Mouse (Mus musculus): ENCODE data around the gene Rc3h2.

The Rc3h2 gene

DNA sequence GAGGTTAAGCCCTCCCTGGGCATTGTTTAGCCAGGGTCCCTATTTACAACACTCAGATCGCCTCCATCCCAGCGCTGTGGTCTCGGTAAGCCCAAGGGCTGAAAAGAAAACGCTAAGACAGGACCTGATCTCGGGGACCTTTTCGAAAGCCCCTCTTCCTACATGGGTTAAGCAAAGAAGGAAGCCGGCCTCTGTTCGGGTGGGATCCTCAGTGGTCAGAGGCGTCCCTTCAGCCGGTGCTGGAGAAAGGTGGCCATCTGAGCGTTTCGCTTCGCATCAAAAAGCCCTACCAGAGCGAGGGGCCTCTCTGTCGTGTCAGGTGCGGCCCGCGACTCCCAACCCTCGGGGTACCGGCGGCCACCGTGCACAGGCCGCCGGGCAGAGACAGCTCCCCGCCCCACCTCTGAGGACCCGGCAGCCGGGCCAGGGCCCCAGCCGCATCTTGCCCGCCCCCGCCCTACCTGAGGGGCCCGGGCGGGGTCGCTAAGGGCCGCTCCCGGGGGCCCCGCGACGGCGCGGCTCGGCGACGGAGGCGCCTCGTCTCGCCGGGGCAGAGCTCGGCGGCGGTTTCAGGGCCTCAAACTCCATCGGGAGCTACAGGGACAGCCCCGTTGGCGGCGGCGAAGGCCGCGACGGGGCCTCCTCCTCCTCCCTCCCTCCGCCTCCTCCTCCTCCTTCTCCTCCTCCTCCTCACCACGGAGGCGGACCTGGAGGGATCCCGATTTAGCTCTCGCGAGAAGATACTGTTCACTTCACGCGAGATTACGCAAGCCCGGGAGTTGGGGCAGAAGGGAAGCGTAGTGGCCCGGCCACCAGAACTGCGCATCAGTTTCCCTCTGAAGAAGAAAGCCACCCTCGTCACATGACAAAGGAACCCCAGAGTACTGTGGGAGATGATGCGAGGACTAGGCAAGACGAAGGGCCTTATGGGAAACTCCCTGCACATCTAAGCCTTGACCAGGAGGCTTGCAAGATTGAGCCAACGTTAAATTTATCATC, at the start of gene Rc3h2:
Rc3h2 (minus strand) TSS at position 598 of the 999 bp plus-strand sequence.
- peak; percentile 99 for DNase-seq

DNA sequence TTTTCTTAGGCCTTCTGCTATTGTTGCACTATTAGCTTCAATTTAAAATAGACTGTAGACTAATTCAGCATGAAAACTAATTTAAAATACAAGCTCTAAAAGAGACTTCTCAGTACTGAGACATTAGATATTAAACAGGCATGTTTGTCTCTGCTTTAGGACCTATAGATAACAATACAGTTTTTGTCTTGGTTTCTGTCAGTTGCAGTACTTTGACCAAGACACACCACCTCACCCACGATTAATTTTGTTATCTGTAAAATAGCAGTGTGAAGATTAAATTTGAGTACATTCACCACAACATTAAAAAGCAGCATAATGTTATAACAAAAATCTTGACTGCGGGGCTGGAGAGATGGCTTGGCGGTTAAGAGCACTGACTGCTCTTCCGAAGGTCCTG, 43.6 kb upstream of the Rc3h2 start:
- no peak for DNase-seq

DNA sequence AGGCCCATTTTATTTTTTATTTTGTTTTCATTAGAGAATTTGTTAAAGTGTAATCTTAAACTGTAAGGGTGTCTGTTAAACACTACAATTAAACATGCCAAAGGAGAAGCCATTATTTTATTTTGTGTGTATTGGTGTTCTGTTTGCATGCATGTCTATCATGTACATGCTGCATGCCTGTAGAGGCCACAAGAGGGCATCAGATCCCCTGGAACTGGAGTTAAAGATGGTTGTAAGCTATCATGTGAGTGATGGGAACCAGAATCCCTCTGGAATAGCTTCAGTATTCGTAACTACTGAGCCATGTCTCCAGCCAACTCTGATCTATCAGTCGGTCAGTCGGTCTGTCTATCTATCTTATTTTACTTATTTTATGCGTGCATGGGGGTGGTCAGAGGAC, 38.0 kb upstream of the Rc3h2 start:
- no peak for DNase-seq

DNA sequence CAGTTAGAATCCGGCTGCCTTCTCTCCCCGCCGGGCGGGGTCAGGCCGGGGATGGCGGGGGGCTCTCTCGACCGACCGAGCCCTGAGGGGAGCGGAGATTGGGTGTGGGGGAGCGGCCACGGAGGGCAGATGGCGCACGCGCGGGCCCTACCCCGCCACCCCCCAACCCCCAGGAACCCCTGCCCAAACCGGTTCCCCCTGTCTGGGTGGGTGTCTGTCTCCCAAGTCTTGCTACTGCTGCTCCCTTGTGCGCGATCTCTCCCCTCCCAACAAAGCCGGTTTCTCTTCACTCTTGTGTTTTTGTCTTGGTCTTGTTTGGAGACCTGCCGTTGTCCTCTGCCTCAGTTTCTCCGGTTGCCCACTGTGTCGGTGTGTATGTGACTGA, 29.7 kb upstream of the Rc3h2 start:
- DNase-seq = no peak

GRCm38 (mm10) chr2:37451667-37452375, 29.1 kb upstream of the Rc3h2 start:
- peak; percentile 97 for DNase-seq

GRCm38 (mm10) chr2:37442611-37443591, 20.2 kb upstream of the Rc3h2 start, which contains the start of the genes Zbtb26, Zbtb6 and Rabgap1:
Gene Zbtb26 (minus strand): TSS chr2:37443135.
Gene Zbtb6 (minus strand): TSS chr2:37443171.
Gene Rabgap1 (plus strand): TSS chr2:37443279.
- peak; percentile 98 for DNase-seq

- DNase-seq = peak; percentile 21
These were observed 8.9 kb upstream of the Rc3h2 start for GRCm38 (mm10) chr2:37431609-37432008.

DNA sequence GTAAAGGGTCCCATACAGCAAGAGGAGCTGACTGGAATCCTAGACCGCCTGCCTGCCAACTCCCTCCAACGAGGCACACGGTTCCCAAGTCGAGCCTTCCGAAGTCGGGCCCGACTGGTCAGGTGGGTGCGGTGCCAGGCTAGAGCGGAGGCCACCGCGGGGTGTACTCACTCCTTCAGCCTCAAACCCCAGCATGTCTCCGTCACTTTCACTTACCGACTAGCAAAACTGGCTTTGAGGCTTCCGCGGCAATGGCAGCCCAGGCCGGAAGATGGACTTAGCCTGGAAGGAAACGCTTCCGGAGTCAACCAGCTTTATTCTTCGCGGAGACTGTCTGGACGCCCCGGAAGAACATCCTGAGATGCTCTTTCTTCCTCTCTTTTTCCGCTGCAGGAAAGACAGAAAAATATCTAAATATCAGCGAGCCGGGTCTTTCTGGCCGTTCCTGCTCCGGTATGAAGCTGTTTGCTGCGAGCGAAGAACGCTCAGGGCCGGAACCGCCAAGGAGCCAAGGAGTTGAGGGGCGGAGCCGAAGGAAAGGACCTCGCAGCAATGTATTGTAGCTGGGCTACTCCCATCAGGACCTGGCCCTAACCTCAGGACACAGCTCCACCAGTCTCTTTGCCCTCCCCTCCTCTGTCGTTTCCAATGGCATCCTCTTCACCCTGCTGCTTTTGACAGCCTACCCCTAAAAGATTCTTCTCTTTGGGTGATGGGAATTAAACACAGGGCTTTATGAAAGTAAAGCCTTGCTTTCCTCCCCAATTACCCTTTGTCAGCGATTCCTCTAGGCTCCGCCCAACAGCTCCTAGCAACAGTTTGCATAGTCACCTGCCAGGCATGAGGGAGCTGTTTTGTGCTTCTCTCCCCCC, 8.1 kb upstream of the Rc3h2 start:
- peak; percentile 97 for DNase-seq

- DNase-seq = peak; percentile 3
These were observed 968 bp upstream of the Rc3h2 start for GRCm38 (mm10) chr2:37423671-37424070.

- DNase-seq = no peak
These were observed 800 bp downstream of the Rc3h2 start for GRCm38 (mm10) chr2:37421903-37422302.

DNA sequence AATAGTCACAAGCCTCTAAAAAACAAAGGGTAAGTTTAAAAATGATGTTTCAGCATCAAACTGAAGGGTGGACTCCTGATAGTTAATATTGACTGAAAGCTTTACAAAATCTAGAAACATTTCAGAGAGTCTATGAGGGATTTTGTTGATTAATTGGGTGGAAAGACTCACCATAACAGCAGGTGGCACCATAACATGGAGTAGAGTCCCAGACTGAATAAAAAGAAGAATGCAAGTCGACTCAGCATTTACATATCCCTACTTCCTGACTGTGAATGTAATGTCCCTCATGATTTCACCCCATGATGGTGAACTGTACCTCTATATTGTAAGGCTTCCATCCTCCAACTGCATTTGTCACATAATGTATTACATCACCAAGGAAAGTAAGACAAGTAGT, 27.2 kb downstream of the Rc3h2 start:
- peak; percentile 5 for DNase-seq

GRCm38 (mm10) chr2:37382921-37383320, 39.8 kb downstream of the Rc3h2 start:
- no peak for DNase-seq

GRCm38 (mm10) chr2:37380189-37380588, 42.5 kb downstream of the Rc3h2 start:
- peak; percentile 81 for DNase-seq

DNA sequence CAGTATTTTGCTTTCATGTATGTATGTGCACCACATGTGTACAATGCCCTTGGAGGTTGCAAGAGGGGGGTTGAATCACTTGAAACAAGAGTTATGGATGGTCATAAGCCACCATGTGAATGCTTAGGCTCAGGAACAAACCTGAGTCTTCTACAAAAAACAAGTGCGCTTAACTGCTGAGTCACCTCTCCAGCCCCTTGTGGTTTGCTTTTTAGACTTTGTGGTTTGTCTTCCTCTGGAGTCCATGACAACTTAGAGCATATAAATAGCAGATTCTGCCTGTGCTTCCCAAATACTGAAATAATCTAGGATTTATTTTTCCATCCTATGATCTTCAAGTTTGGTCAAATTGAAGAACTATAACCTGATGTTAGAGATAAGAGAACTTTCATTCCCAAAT, 46.7 kb downstream of the Rc3h2 start:
- no peak for DNase-seq

- DNase-seq = no peak
These were observed 52.1 kb downstream of the Rc3h2 start for GRCm38 (mm10) chr2:37370651-37371050.

GRCm38 (mm10) chr2:37359908-37360307, 62.8 kb downstream of the Rc3h2 start:
- DNase-seq = no peak

DNA sequence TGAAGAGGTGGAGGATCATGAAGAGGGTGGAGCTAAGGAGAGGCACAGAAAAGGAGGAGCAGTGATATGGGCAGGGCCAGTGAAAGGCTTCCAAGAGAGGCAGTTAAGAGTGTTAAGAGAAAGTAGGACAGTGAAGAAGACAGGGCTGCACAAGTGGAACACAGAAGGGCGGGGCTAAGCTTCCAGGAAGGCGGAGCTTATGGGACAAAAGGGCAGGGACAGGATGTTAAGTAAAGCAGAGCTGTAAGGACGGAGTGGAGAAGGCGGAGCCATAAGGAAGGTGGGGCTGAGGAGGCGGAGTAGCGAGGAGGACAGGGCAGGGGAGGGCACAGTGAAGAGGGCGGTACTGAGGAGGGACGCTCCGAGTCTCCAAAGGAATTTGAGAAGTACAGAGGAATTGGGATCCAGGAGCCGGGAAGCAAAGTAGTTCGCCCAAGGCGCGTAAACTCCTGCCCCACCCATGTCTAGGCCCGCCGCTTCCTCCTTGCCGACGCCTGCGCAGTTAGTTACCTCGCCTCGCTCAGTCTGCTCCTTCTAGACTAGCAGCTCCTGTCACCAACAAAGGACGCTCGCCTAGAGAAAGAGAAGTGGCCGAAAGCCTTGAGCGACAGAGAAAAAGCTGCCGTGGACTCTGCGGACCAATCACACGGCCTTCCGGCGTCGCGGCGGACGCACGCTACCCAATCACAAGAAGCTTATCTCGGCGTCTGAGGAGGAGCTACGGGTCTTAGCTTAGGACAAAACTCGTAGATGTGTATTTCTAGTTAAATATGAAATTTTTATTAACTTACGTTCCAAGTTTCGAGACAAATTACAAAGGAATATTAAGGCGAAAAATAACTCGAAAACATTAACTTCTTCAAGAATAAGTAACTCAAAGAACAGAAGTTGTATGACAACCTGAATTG, 63.8 kb downstream of the Rc3h2 start, which contains the start of gene Pdcl:
Pdcl (minus strand) TSS at position 700 of the 908 bp plus-strand sequence.
- peak; percentile 98 for DNase-seq

DNA sequence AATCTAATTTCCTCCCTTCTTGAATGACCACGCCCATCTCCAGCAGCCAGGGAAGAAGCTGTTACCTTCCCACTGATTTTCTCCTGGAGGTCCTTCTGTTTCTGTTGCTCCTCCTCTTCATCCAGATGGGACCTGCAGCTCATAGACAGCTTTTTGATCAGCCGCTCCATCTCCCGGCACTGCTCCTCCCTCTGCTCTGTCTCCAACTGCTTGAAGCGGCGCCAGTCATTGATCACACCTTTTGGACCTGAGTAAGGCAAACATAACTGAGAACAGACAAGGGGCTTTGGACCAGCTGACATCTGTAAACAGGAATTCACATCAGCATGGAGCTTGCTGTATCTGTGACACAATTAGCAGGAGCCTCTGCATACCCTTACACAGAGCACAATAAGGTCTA, 67.1 kb downstream of the Rc3h2 start:
- no peak for DNase-seq

GRCm38 (mm10) chr2:37351671-37352070, 71.0 kb downstream of the Rc3h2 start:
- DNase-seq = no peak
